Mouse (Mus musculus) ES-Bruce4 (cell line): Measurements from ENCODE around the gene B230217C12Rik. TPM values are rescaled to one million over a fixed set of nuclear protein-coding genes. Genes with fewer than 3 reads are reported as not detected.

Experiments used
- H3K27ac ChIP-seq: 2 replicates; pipeline ENCODE4 v1.5.1; 2012; ENCODE audit warnings: low read length, inconsistent platforms; ENCODE audit not compliant: insufficient read depth
- H3K27me3 ChIP-seq: 2 replicates; pipeline ENCODE4 v1.6.1; 2012; ENCODE audit warnings: mild to moderate bottlenecking, low read length, inconsistent platforms; ENCODE audit not compliant: control insufficient read depth, poor library complexity, insufficient read depth, severe bottlenecking
- H3K36me3 ChIP-seq: 2 replicates; pipeline ENCODE4 v1.6.1; 2012; ENCODE audit warnings: inconsistent platforms, mild to moderate bottlenecking, low read length, moderate library complexity; ENCODE audit not compliant: control insufficient read depth, poor library complexity, insufficient read depth, severe bottlenecking
- H3K4me1 ChIP-seq: one replicate; pipeline ENCODE4 v1.8.1; 2011; ENCODE audit warnings: low read length; ENCODE audit not compliant: control insufficient read depth, insufficient read depth
- H3K4me3 ChIP-seq: 2 replicates; pipeline ENCODE4 v1.5.1; 2011; ENCODE audit warnings: low read depth, mild to moderate bottlenecking, low read length
- H3K9ac ChIP-seq: 2 replicates; pipeline ENCODE4 v1.6.1; 2012; ENCODE audit warnings: low read depth, mild to moderate bottlenecking, inconsistent platforms; ENCODE audit not compliant: poor library complexity, severe bottlenecking
- H3K9me3 ChIP-seq: replicated peaks from 2 replicates; pipeline ENCODE4 v1.6.1; 2012; ENCODE audit warnings: mild to moderate bottlenecking, low read length, inconsistent platforms; ENCODE audit not compliant: control insufficient read depth, poor library complexity, insufficient read depth, severe bottlenecking
- CTCF ChIP-seq: IDR thresholded peaks from one replicate; pipeline ENCODE4 v1.8.1; 2011; ENCODE audit warnings: low read depth, low read length
- EP300 ChIP-seq: IDR thresholded peaks from 2 replicates; pipeline ENCODE4 v1.6.1; 2011; ENCODE audit warnings: low read depth, low read length; ENCODE audit not compliant: insufficient read depth
- POLR2A ChIP-seq: IDR thresholded peaks from one replicate; pipeline ENCODE4 v1.8.1; 2011; ENCODE audit warnings: low read length; ENCODE audit not compliant: insufficient read depth
- polyA plus RNA-seq: library from polyadenylated mRNA; stranded (reverse); fragments of >200 nt; gene quantifications from 2 replicates; pipeline ENCODE4 v1.2.4, GENCODE M21; 2011; ENCODE audit warnings: low read depth; ENCODE audit not compliant: missing spikeins, insufficient read depth, insufficient read length

B230217C12Rik gene
- polyA plus RNA-seq, 1 experiment, result 2.8 TPM

DNA sequence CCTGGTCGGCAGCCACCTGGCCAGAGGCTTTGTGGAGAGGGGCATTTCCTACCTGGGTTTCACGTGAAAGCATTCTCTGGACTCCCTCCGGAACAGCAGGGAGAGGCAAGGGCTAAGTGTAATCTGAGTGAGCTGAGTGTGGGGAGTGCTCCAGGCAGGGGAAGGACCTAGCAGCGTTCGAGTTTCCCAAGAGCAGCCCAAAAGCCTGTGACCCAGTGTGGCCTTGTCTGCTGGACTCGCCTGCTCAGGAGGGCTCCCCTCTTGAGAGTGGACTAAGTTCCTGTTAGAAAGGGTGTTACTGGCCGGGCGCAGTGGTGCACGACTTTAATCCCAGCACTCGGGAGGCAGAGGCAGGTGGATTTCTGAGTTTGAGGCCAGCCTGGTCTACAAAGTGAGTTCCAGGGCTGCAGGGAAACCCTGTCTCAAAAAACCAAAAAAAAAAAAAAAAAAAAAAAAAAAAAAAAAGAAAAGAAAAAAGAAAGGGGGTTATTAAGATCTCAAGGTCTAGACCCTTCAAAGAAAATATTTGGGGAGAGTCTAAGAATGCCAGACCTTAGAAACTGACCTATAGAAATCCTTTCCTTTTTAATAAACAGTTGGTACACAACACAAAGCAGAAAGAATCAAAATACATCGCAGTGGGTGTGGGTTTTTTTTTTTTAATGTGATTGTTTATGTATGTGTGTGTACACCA is 992 bp upstream of the B230217C12Rik start:
- Histone ChIP-seq H3K27ac (peak overlapping the region; percentile 23; the same call in 1 of the 2 replicates), H3K9me3 (no peaks in the 10 kb centered on the region), H3K27me3 (no peaks in the 10 kb centered on the region), H3K9ac (no peak overlapping the region), H3K36me3 (peaks cover 14% of the 10 kb centered on the region), H3K4me3 (no peak overlapping the region), H3K4me1 (peaks cover 5% of the 10 kb centered on the region)
- TF ChIP-seq CTCF (no peak), EP300 (no peak), POLR2A (no peak)

DNA sequence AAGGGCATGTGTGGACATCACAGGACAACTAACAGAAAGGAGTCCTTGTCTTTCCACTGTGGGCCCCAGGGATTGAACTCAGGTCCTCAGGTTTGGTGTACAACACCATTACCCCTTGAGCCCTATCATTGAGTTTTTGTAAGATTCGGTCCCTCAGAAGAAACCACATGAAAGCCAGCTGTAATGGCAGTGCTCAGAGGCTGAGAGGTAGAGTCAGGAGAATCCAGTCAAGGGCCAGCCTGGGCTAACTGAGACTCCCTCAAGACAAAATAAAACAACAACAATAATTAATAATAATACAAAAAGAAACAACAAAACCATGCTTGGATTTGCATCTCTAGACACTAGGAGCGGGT is 467 bp upstream of the B230217C12Rik start:
- Histone ChIP-seq H3K4me3 (no peak overlapping the region), H3K9ac (peak overlapping the region; percentile 51; the same call in 1 of the 2 replicates), H3K4me1 (peaks cover 5% of the 10 kb centered on the region), H3K36me3 (peaks cover 10% of the 10 kb centered on the region), H3K27ac (peak overlapping the region; percentile 23), H3K27me3 (no peaks in the 10 kb centered on the region), H3K9me3 (no peaks in the 10 kb centered on the region)
- no peak for TF ChIP-seq POLR2A
- TF ChIP-seq CTCF, result no peak
- TF ChIP-seq EP300, result no peak

GRCm38 (mm10) chr11:97840991-97841661 is 546 bp downstream of the B230217C12Rik start:
- Histone ChIP-seq H3K36me3 (0 out of 2 replicates have a peak, but pooled peaks cover 9% of the 10 kb centered on the region), H3K4me1 (peaks cover 5% of the 10 kb centered on the region), H3K27ac (peak overlapping the region; percentile 80), H3K27me3 (no peaks in the 10 kb centered on the region), H3K4me3 (peak overlapping the region; percentile 91), H3K9ac (peak overlapping the region; percentile 51), H3K9me3 (no peaks in the 10 kb centered on the region)
- TF ChIP-seq CTCF (no peak), EP300 (peak; percentile 33; the same call in 1 of the 2 replicates), POLR2A (peak; percentile 67)

DNA sequence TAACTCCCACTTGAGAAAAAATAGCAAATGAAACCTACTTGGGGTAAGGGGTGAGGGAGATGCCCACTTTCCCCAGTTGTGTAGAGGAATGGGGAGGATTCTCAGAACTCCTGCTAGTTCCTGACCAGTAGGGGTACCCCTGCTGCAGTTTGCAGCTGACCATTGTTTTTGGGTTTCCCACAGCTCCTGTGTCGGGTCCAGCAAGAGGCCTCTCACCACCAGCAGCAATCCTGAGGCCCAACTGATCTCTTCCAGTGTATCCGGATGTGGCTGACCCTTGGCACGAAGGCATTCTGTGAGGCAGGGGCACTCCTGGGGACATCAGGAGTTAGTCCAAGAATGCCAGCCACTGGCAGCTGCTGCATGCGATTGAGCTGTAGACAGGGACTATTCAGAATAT is 1.4 kb downstream of the B230217C12Rik start:
- 0 out of 2 replicates have a peak, but pooled peaks cover 3% of the 10 kb centered on the region for H3K36me3 ChIP-seq
- H3K9ac ChIP-seq, result peak overlapping the region; percentile 48; the same call in 1 of the 2 replicates
- TF ChIP-seq CTCF (no peak), POLR2A (no peak), EP300 (no peak)
- H3K27ac ChIP-seq, result no peak overlapping the region
- H3K27me3 ChIP-seq, result no peaks in the 10 kb centered on the region
- H3K4me1 ChIP-seq, result peaks cover 2% of the 10 kb centered on the region
- no peak overlapping the region for H3K4me3 ChIP-seq
- H3K9me3 ChIP-seq, result no peaks in the 10 kb centered on the region

DNA sequence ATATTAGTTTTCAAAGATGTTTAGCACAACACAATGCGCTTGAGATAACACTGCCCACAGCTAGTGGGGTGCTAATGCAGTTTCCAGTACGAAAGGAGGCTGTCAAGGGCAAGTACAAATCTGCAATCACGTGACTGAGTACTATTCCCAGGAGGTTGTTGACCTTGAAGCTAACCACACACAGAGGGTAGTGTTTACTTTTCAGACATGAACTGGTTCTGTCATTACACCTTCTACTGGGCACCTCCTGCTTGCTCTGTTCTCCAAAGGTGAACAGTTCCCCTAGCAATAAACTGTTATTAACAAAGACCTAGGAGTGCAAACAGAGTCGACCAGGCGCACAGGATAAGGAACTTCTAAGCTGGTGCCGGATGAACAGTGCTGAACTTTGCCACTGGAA is 9.8 kb downstream of the B230217C12Rik start:
- TF ChIP-seq EP300, result no peak

DNA sequence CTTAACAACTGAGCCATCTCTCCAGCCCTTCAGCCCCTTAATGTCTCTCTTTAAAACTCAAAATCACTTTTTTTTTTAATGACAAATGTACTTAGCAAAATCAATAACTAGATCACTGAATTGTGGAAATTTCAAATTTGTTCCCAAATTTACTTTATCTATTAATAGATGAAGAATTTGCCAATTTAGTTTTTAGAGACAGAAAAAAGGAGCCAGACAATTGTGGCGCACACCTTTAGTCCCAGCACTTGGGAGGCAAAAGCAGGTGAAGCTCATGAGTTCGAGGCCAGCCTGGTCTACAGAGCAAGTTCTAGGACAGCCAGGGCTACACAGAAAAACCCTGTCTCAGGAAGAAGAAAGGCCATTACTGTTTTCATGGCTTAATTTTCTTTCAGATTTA is 11.0 kb downstream of the B230217C12Rik start:
- no peak overlapping the region for H3K9ac ChIP-seq
- no peak overlapping the region for H3K4me3 ChIP-seq
- no peaks in the 10 kb centered on the region for H3K4me1 ChIP-seq
- H3K36me3 ChIP-seq, result no peaks in the 10 kb centered on the region
- H3K9me3 ChIP-seq, result no peaks in the 10 kb centered on the region
- H3K27me3 ChIP-seq, result no peaks in the 10 kb centered on the region
- H3K27ac ChIP-seq, result no peak overlapping the region
- TF ChIP-seq CTCF (no peak), EP300 (no peak), POLR2A (no peak)

More for the DNA sequence above, 9.8 kb downstream of the B230217C12Rik start:
- H3K27me3 ChIP-seq, result no peaks in the 10 kb centered on the region
- no peaks in the 10 kb centered on the region for H3K36me3 ChIP-seq
- no peak overlapping the region for H3K4me3 ChIP-seq
- no peaks in the 10 kb centered on the region for H3K9me3 ChIP-seq
- H3K27ac ChIP-seq, result no peak overlapping the region
- H3K4me1 ChIP-seq, result no peaks in the 10 kb centered on the region
- no peak overlapping the region for H3K9ac ChIP-seq
